Mouse (Mus musculus): ENCODE results near the gene Wipf2.

DNA sequence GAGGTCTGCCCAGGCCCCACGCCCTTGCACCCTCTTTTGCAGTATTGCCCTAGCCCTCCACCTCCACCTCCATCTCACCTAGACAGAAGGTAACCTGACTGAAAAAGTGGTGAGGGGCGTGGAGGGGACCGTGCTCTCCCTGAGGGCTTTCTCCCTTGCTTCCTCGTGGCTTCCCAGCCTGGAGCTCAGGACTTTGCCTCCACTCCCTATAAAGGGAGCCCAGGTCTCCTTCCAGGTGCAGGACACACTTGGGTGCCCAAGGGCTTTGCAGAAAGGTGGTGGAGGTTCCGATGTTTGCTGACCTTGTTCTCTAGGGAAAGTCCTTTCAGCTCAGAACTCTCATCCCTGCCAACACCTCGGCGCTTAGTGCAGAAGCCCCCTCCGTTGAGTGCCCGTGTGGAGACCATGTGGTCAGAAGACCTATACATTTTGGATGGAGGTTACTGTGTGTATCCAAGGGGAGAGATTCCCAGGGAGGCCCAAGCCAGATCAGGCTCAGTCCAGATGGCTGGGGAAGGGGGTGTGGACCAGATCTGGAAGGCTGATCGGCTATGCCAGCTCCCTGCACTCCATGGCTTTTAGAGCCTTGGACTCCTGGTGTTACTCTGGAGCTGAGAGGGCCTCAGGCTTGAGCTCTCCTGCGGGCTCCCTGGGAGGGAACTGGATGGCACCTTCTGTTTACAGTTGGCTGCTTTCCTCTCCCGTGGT lies 64.9 kb downstream of the Wipf2 start:
- TF ChIP-seq CTCF (IDR thresholded peaks at IDR 0.05; ENCODE audit: insufficient read depth, low read length): no peak
- no peak for TF ChIP-seq POLR2A (IDR thresholded peaks at IDR 0.05; ENCODE audit: borderline replicate concordance, extremely low read depth, low read depth, low read length)
